Mouse (Mus musculus): ENCODE data around the gene Eif3k. TPM values are rescaled to one million over a fixed set of nuclear protein-coding genes. Genes with fewer than 3 reads are reported as not detected.
A peak's percentile ranks its signal among the peaks of the same experiment; 100 is the strongest.

Gene Eif3k
- polyA plus RNA-seq, 1 experiment from 2014 or later = 467 TPM

DNA sequence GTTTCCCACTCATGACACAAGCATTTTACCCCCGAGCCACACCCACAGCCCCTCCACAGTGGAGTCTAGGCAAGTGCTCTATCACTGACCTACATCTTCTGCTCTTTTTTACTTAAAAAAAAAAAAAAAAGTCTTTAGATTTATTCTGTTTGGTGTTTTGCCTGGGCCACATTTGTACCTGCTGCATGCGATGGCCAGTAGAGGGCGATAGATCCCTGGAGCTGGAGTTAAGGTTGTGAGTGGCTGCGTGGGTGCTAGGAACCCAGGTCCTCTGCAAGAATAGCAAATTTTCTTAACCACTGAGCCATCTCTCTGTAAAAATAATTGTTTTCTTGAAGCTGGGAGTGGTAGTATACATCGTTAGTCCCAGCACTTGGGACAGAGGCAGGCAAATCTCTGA, 10.0 kb upstream of the Eif3k start:
- H3K9me3 ChIP-seq (replicated peaks; ENCODE audit: low read length) = no peaks in the 10 kb centered on the region
- peak; percentile 53 for TF ChIP-seq CTCF (IDR thresholded peaks at IDR 0.05; ENCODE audit: low read depth)
- 76% methylated on average over 5 of the region's 5 CpGs for WGBS
- H3K9ac ChIP-seq (ENCODE audit: low read depth, low read length) = no peak overlapping the region
- H3K4me1 ChIP-seq (replicated peaks; ENCODE audit: insufficient read depth, low read length) = no peaks in the 10 kb centered on the region
- ATAC-seq (replicated peaks; ENCODE audit: low FRiP score, low read depth) (no peak), DNase-seq (ENCODE audit: low spot score) (no peak)
- no peaks in the 10 kb centered on the region for H3K27me3 ChIP-seq (ENCODE audit: insufficient read depth, low read length)
- H3K27ac ChIP-seq = no peak overlapping the region
- no peak overlapping the region for H3K4me3 ChIP-seq (replicated peaks; ENCODE audit: low read depth, low read length)
- no peaks in the 10 kb centered on the region for H3K36me3 ChIP-seq (ENCODE audit: insufficient read depth, low read length)
- H3K4me2 ChIP-seq (ENCODE audit: low read length) = no peak overlapping the region

DNA sequence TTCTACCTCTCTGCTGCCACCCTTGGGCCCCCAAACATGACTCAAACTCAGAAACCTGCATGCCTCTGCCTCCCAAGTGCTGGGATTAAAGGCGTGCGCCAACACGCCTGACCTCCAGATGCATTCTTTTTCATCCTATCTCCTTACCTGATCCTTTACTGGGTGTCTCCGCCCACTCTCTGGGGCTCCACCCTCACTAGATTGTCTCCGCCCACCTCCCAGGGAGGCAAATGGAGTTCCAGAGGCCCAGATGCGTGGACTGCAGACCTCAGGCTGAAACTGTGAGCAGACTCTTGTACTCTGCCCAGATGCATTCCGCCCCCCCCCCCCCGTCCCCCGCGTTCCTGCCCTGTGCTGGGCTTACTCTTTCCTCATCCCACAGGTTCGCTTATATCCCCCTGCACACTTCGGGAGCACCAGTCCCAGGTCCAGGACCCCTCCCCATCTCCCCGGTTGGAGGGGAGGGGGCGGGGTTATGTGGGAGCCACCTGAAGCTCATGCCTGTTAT, 9.2 kb upstream of the Eif3k start:
- peak; percentile 52; the same call in 1 of the 2 replicates for ATAC-seq (replicated peaks; ENCODE audit: low FRiP score, low read depth)
- no peak overlapping the region for H3K27ac ChIP-seq
- H3K9ac ChIP-seq (ENCODE audit: low read depth, low read length) = no peak overlapping the region
- H3K4me2 ChIP-seq (ENCODE audit: low read length) = no peak overlapping the region
- 56% methylated on average over 13 of the region's 14 CpGs for WGBS
- no peak for TF ChIP-seq CTCF (IDR thresholded peaks at IDR 0.05; ENCODE audit: low read depth)
- H3K4me3 ChIP-seq (replicated peaks; ENCODE audit: low read depth, low read length) = no peak overlapping the region
- H3K9me3 ChIP-seq (replicated peaks; ENCODE audit: low read length) = no peaks in the 10 kb centered on the region
- no peak for DNase-seq (ENCODE audit: low spot score)
- H3K36me3 ChIP-seq (ENCODE audit: insufficient read depth, low read length) = no peaks in the 10 kb centered on the region
- no peaks in the 10 kb centered on the region for H3K4me1 ChIP-seq (replicated peaks; ENCODE audit: insufficient read depth, low read length)
- H3K27me3 ChIP-seq (ENCODE audit: insufficient read depth, low read length) = no peaks in the 10 kb centered on the region

DNA sequence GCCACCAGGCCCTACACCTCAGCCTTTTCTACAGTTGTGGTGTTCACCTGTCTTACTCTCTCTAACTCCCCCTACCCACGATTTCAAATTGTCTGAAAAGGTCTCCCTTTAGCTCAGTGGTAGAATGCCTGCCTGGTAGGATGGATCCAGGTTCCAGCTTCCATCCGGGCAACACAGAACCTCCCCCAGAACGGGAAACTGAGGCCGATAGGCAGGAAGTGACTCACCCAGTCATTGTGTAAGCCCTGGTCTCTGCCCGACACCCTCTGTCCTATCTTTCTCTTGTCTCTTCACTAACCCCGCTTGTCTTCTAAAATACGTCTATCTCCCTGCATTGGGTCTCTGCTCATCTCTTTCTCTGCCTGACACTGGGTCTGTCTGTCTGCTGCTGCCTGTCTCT, 3.5 kb upstream of the Eif3k start:
- H3K4me1 ChIP-seq (replicated peaks; ENCODE audit: insufficient read depth, low read length) = peaks cover 6% of the 10 kb centered on the region
- H3K36me3 ChIP-seq (ENCODE audit: insufficient read depth, low read length) = no peaks in the 10 kb centered on the region
- H3K9ac ChIP-seq (ENCODE audit: low read depth, low read length) = no peak overlapping the region
- no peak for TF ChIP-seq CTCF (IDR thresholded peaks at IDR 0.05; ENCODE audit: low read depth)
- ATAC-seq (replicated peaks; ENCODE audit: low FRiP score, low read depth) (no peak), DNase-seq (ENCODE audit: low spot score) (no peak)
- H3K4me2 ChIP-seq (ENCODE audit: low read length) = no peak overlapping the region
- H3K9me3 ChIP-seq (replicated peaks; ENCODE audit: low read length) = no peaks in the 10 kb centered on the region
- no peak overlapping the region for H3K4me3 ChIP-seq (replicated peaks; ENCODE audit: low read depth, low read length)
- WGBS = 78% methylated on average over 7 of the region's 7 CpGs
- H3K27ac ChIP-seq = no peak overlapping the region
- H3K27me3 ChIP-seq (ENCODE audit: insufficient read depth, low read length) = no peaks in the 10 kb centered on the region

DNA sequence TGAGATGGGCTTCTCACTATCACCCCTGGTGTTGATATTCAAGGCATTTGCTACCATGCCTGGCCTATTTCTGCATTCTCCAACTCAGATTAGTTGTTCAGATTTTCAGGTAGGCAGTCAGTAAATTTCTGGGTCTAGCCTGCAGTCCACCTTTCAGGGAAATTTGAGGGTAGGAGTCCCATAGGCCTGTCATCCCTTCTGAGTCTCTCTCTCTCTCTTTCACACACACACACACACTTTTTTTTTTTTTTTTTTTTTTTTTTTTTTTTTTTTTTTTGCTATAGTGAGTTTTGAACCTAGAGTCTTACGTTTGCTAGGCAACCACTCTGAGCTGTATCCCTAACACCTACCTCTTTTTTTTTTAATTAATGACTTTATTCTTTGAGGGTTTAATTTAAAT, 2.8 kb upstream of the Eif3k start:
- Histone ChIP-seq H3K4me1 (replicated peaks; ENCODE audit: insufficient read depth, low read length) (peaks cover 6% of the 10 kb centered on the region), H3K9ac (ENCODE audit: low read depth, low read length) (no peak overlapping the region), H3K4me2 (ENCODE audit: low read length) (no peak overlapping the region), H3K4me3 (replicated peaks; ENCODE audit: low read depth, low read length) (no peak overlapping the region), H3K27ac (no peak overlapping the region), H3K36me3 (ENCODE audit: insufficient read depth, low read length) (0 out of 2 replicates have a peak, but pooled peaks cover under 1% of the 10 kb centered on the region), H3K9me3 (replicated peaks; ENCODE audit: low read length) (no peaks in the 10 kb centered on the region), H3K27me3 (ENCODE audit: insufficient read depth, low read length) (no peaks in the 10 kb centered on the region)
- TF ChIP-seq CTCF (IDR thresholded peaks at IDR 0.05; ENCODE audit: low read depth) = no peak
- no peak for ATAC-seq (replicated peaks; ENCODE audit: low FRiP score, low read depth)
- 100% methylated on average over 1 of the region's 1 CpGs for WGBS
- DNase-seq (ENCODE audit: low spot score) = no peak

GRCm38 (mm10) chr7:28983849-28984248, 2.2 kb upstream of the Eif3k start:
- Histone ChIP-seq H3K9me3 (replicated peaks; ENCODE audit: low read length) (no peaks in the 10 kb centered on the region), H3K27ac (no peak overlapping the region), H3K4me2 (ENCODE audit: low read length) (no peak overlapping the region), H3K4me1 (replicated peaks; ENCODE audit: insufficient read depth, low read length) (peaks cover 6% of the 10 kb centered on the region), H3K36me3 (ENCODE audit: insufficient read depth, low read length) (peaks cover 6% of the 10 kb centered on the region), H3K4me3 (replicated peaks; ENCODE audit: low read depth, low read length) (no peak overlapping the region), H3K27me3 (ENCODE audit: insufficient read depth, low read length) (no peaks in the 10 kb centered on the region), H3K9ac (ENCODE audit: low read depth, low read length) (no peak overlapping the region)
- ATAC-seq (replicated peaks; ENCODE audit: low FRiP score, low read depth) = no peak
- 87% methylated on average over 4 of the region's 4 CpGs for WGBS
- DNase-seq (ENCODE audit: low spot score) = no peak
- TF ChIP-seq CTCF (IDR thresholded peaks at IDR 0.05; ENCODE audit: low read depth) = no peak

GRCm38 (mm10) chr7:28983141-28983564, 1.5 kb upstream of the Eif3k start:
- no peak for TF ChIP-seq CTCF (IDR thresholded peaks at IDR 0.05; ENCODE audit: low read depth)
- Histone ChIP-seq H3K9me3 (replicated peaks; ENCODE audit: low read length) (no peaks in the 10 kb centered on the region), H3K36me3 (ENCODE audit: insufficient read depth, low read length) (peaks cover 13% of the 10 kb centered on the region), H3K27me3 (ENCODE audit: insufficient read depth, low read length) (no peaks in the 10 kb centered on the region), H3K9ac (ENCODE audit: low read depth, low read length) (0 out of 2 replicates have a peak overlapping the region, but pooled peaks have one; percentile 65), H3K4me1 (replicated peaks; ENCODE audit: insufficient read depth, low read length) (peaks cover 6% of the 10 kb centered on the region), H3K27ac (peak overlapping the region; percentile 95), H3K4me2 (ENCODE audit: low read length) (peak overlapping the region; percentile 84), H3K4me3 (replicated peaks; ENCODE audit: low read depth, low read length) (no peak overlapping the region)
- no peak for DNase-seq (ENCODE audit: low spot score)
- 65% methylated on average over 11 of the region's 11 CpGs for WGBS
- no peak for ATAC-seq (replicated peaks; ENCODE audit: low FRiP score, low read depth)
